Mouse (Mus musculus) hindbrain, embryonic 12.5 days (tissue): ENCODE measurements around the gene Igfbp6. TPM values are rescaled to one million over a fixed set of nuclear protein-coding genes. Genes with fewer than 3 reads are reported as not detected.

Experiments
- ATAC-seq: fragments of 200-750 bp; cut with Nextera tagmentation; 2 replicates; pipeline ENCODE4 v1.8.0; 2017; ENCODE audit warnings: moderate TSS enrichment; ENCODE audit not compliant: low FRiP score
- H3K27ac ChIP-seq: fragments of 300-500 bp; sonication (generic); 2 replicates; pipeline ENCODE4 v1.5.1; 2016; ENCODE audit warnings: mild to moderate bottlenecking
- H3K27me3 ChIP-seq: fragments of 300-500 bp; sonication (generic); 2 replicates; pipeline ENCODE4 v1.6.1; 2016; ENCODE audit warnings: mild to moderate bottlenecking
- H3K36me3 ChIP-seq: fragments of 300-500 bp; sonication (generic); 2 replicates; pipeline ENCODE4 v1.6.1; 2016; ENCODE audit warnings: mild to moderate bottlenecking
- H3K4me1 ChIP-seq: fragments of 300-500 bp; sonication (generic); 2 replicates; pipeline ENCODE4 v1.6.1; 2016
- H3K4me2 ChIP-seq: fragments of 300-500 bp; sonication (generic); replicated peaks from 2 replicates; pipeline ENCODE4 v1.6.1; 2016; ENCODE audit warnings: mild to moderate bottlenecking
- H3K4me3 ChIP-seq: fragments of 300-500 bp; sonication (generic); 2 replicates; pipeline ENCODE4 v1.5.1; 2016; ENCODE audit warnings: mild to moderate bottlenecking
- H3K9ac ChIP-seq: fragments of 300-500 bp; sonication (generic); 2 replicates; pipeline ENCODE4 v1.6.1; 2016; ENCODE audit warnings: mild to moderate bottlenecking, moderate library complexity
- H3K9me3 ChIP-seq: fragments of 300-500 bp; sonication (generic); replicated peaks from 2 replicates; pipeline ENCODE4 v1.6.1; 2016; ENCODE audit warnings: mild to moderate bottlenecking
- WGBS: fragments of 180-500 bp; shearing (Covaris S2); methylation state at CpG from one replicate; pipeline ENCODE4 v1.1.7; 2016; 5-methylcytosine and 5-hydroxymethylcytosine counted together
- polyA plus RNA-seq: library from polyadenylated mRNA; unstranded; fragments of >200 nt; fragmentation: Nextera tagmentation; extraction: Ambion mirVana; gene quantifications from 2 replicates; pipeline ENCODE4 v1.2.1, GENCODE M21; 2016

The Igfbp6 gene
- polyA plus RNA-seq, 1 experiment from 2014 or later, result not detected

DNA sequence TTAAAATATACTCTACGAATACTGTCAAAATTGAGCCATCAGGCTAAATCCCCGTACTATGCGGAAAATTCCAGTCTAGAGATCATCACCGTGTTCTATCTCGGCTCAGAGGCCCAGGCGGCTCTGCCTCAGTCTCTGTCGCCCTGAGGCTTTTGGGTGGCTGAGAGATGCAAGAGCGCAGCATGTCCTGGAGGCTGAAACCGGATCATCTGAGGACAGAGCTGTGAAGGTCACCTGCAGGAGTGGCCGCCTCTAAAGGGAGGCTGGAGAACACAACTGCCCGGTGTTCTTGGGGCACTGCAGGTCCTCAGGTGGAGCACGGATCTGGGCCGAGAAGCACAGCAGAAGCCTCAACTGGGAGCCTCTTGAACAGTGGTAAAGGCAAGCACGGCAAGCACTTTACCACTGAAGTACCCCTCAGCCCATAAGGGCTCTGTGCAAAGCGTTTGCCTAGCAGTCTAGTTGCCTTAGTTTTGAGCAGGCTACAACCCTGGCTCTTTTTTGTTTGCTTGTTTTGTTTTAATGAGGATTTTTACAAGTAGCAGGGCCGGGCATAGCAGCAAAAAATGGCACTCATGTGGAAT, 31.7 kb downstream of the Igfbp6 start:
- H3K4me3 ChIP-seq, result no peak overlapping the region
- no peak overlapping the region for H3K4me2 ChIP-seq
- H3K9ac ChIP-seq, result no peak overlapping the region
- no peak for ATAC-seq
- 87% methylated on average over 16 of the region's 16 CpGs for WGBS
- no peaks in the 10 kb centered on the region for H3K36me3 ChIP-seq
- no peaks in the 10 kb centered on the region for H3K4me1 ChIP-seq
- H3K27ac ChIP-seq, result no peak overlapping the region
- H3K9me3 ChIP-seq, result no peaks in the 10 kb centered on the region
- no peaks in the 10 kb centered on the region for H3K27me3 ChIP-seq

DNA sequence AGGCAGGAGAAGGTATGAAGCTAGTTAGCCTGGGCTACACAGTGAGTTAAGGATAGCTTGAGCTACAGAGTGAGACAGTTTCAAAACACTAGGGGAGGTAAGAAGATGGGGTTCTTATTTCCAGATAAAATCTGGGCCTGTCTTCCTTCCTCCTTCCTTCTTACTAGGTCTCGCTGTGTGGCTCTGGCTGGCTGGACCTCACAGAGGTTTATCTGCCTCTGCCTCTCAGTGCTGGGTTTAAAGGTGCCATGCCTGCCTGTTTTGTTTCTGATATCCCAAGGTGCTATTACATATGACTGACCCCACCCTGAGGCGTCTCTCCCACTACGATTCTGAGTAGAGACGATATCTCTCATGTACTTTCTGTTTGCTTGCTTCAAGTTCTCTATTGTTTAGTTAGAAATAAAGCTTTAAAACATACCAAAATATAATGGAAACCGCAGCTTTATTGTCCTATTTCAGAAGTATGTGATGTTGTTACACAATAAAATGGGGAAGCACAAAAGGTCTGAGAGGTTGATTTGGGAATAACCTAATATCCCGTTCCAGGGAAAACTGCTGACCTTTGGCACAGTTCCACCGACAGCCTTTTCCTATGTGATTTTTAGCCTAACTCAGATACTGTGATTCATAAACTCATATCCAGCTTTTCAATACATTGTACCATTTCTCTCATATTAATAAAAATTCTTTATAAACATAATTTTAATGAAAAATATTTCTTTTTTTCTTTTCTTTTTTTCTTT, 32.6 kb downstream of the Igfbp6 start:
- H3K9ac ChIP-seq, result no peak overlapping the region
- no peaks in the 10 kb centered on the region for H3K9me3 ChIP-seq
- no peak overlapping the region for H3K4me2 ChIP-seq
- no peak for ATAC-seq
- H3K4me3 ChIP-seq, result no peak overlapping the region
- no peaks in the 10 kb centered on the region for H3K36me3 ChIP-seq
- no peaks in the 10 kb centered on the region for H3K27me3 ChIP-seq
- H3K4me1 ChIP-seq, result no peaks in the 10 kb centered on the region
- H3K27ac ChIP-seq, result no peak overlapping the region
- 92% methylated on average over 7 of the region's 7 CpGs for WGBS

DNA sequence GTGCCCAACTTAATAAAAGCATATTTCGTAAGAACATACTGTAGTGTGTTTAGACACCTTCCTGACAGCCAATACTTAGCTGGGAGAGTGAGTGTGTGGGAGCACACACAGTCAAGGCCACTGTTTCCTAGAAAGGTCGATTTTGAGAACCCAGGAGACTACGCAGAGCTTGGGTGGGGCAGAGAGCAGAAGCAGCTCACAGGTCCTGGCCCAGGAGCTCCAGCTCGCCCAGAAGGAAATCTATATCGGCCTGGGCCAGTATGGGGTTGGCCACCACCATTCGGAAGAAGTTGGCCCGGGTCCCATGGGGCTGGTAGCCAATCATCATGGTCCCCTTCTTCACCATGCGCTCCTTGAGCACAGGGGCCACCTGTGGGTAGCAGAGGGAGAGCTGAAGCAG, 33.3 kb downstream of the Igfbp6 start:
- Histone ChIP-seq H3K9me3 (no peaks in the 10 kb centered on the region), H3K27ac (no peak overlapping the region)
- no peak for ATAC-seq

GRCm38 (mm10) chr15:102178279-102178678, 34.1 kb downstream of the Igfbp6 start:
- Histone ChIP-seq H3K36me3 (no peaks in the 10 kb centered on the region), H3K9me3 (no peaks in the 10 kb centered on the region), H3K4me3 (no peak overlapping the region), H3K27ac (no peak overlapping the region), H3K4me1 (no peaks in the 10 kb centered on the region), H3K4me2 (no peak overlapping the region), H3K27me3 (no peaks in the 10 kb centered on the region), H3K9ac (no peak overlapping the region)
- 33% methylated on average over 3 of the region's 6 CpGs for WGBS
- ATAC-seq, result no peak

More for the DNA sequence above, 33.3 kb downstream of the Igfbp6 start:
- H3K9ac ChIP-seq, result no peak overlapping the region
- H3K27me3 ChIP-seq, result no peaks in the 10 kb centered on the region
- no peaks in the 10 kb centered on the region for H3K4me1 ChIP-seq
- H3K4me3 ChIP-seq, result no peak overlapping the region
- no peaks in the 10 kb centered on the region for H3K36me3 ChIP-seq
- 89% methylated on average over 8 of the region's 8 CpGs for WGBS
- H3K4me2 ChIP-seq, result no peak overlapping the region

DNA sequence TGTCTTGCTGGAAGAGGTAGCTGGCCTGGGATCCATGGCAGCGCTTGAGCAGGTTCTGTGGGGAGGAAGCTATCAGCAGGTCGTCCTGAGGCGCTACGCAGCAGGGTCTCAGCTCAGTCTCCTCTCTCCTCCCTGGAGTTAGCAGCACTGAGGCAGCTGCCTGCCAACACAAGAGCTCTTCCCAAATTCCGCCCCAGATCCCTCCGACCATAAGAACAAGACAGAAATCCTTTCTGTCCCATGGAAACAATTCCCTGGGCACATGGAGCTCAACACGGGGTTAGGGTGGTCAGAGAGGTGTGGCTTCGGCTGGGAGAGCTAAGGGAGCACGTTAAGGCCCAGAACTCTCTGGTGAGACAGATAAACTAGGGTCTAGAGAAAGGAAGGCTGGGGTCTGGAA, 34.9 kb downstream of the Igfbp6 start:
- H3K4me3 ChIP-seq, result no peak overlapping the region
- H3K27me3 ChIP-seq, result no peaks in the 10 kb centered on the region
- WGBS, result 80% methylated on average over 9 of the region's 9 CpGs
- ATAC-seq, result no peak
- no peak overlapping the region for H3K27ac ChIP-seq
- H3K9ac ChIP-seq, result no peak overlapping the region
- H3K4me2 ChIP-seq, result no peak overlapping the region
- no peaks in the 10 kb centered on the region for H3K4me1 ChIP-seq
- peaks cover 3% of the 10 kb centered on the region; the same call in 1 of the 2 replicates for H3K36me3 ChIP-seq
- no peaks in the 10 kb centered on the region for H3K9me3 ChIP-seq

- H3K4me2 ChIP-seq, result no peak overlapping the region
- no peak overlapping the region for H3K27ac ChIP-seq
- no peak overlapping the region for H3K9ac ChIP-seq
- no peaks in the 10 kb centered on the region for H3K4me1 ChIP-seq
- no peak overlapping the region for H3K4me3 ChIP-seq
- ATAC-seq, result no peak
- H3K9me3 ChIP-seq, result no peaks in the 10 kb centered on the region
- 90% methylated on average over 14 of the region's 14 CpGs for whole genome bisulfite sequencing
- peaks cover 3% of the 10 kb centered on the region; the same call in 1 of the 2 replicates for H3K36me3 ChIP-seq
- H3K27me3 ChIP-seq, result no peaks in the 10 kb centered on the region
Measured at GRCm38 (mm10) chr15:102179924-102180323, 35.8 kb downstream of the Igfbp6 start.

DNA sequence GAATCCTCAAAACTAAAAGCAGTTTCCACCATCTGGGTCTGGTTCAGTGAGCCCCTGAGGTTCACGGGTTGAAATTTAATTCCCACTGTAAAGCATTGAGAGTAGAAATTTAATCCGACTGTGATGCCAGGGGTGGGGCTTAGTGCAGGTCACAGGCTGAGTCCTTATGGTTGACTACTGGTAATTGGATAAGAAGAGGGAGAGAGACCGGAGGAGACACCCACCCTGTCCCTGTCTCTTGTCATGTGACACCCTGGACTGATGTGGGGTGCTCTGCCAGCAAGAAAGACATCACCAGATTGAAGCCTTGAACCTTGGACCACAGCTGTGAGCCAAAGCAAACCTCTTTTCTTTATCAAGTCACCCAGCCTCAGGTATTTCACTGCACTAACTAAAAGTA, 38.9 kb downstream of the Igfbp6 start:
- H3K9ac ChIP-seq, result no peak overlapping the region
- WGBS, result 81% methylated on average over 3 of the region's 3 CpGs
- ATAC-seq, result no peak
- H3K4me2 ChIP-seq, result no peak overlapping the region
- H3K27me3 ChIP-seq, result no peaks in the 10 kb centered on the region
- no peak overlapping the region for H3K27ac ChIP-seq
- H3K4me3 ChIP-seq, result no peak overlapping the region
- H3K4me1 ChIP-seq, result no peaks in the 10 kb centered on the region
- H3K9me3 ChIP-seq, result no peaks in the 10 kb centered on the region
- H3K36me3 ChIP-seq, result peaks cover 16% of the 10 kb centered on the region

DNA sequence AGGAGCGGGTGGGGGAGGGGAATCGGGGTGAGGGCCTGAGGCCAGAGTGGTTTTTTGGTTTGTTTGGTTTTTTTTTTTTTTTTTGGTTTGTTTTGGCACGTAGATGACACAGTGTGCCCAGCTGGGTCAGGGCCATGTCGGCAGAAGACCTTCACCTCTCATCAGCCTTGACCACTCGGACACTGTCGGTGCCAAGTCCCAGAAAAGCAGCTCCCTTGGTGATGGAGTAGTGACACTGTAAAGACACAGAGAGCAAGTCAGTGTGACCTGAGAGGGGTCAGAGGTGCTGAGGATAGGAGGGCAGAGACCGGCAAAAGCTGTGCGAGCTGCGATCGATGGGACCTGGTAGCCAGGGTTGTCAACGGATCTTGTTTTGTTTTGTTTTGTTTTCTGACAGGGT, 42.1 kb downstream of the Igfbp6 start:
- Histone ChIP-seq H3K4me2 (no peak overlapping the region), H3K36me3 (peaks cover 19% of the 10 kb centered on the region), H3K9me3 (no peaks in the 10 kb centered on the region), H3K4me3 (no peak overlapping the region), H3K27me3 (no peaks in the 10 kb centered on the region), H3K9ac (no peak overlapping the region), H3K4me1 (no peaks in the 10 kb centered on the region), H3K27ac (no peak overlapping the region)
- WGBS, result 79% methylated on average over 11 of the region's 11 CpGs
- ATAC-seq, result no peak

GRCm38 (mm10) chr15:102188096-102188495, 43.9 kb downstream of the Igfbp6 start:
- H3K36me3 ChIP-seq, result peaks cover 19% of the 10 kb centered on the region
- H3K4me3 ChIP-seq, result no peak overlapping the region
- no peaks in the 10 kb centered on the region for H3K4me1 ChIP-seq
- no peak overlapping the region for H3K27ac ChIP-seq
- H3K4me2 ChIP-seq, result no peak overlapping the region
- no peaks in the 10 kb centered on the region for H3K9me3 ChIP-seq
- no peak overlapping the region for H3K9ac ChIP-seq
- WGBS, result 86% methylated on average over 10 of the region's 10 CpGs
- no peaks in the 10 kb centered on the region for H3K27me3 ChIP-seq
- ATAC-seq, result no peak

- no peak for ATAC-seq
- WGBS, result 66% methylated on average over 6 of the region's 6 CpGs
- no peaks in the 10 kb centered on the region for H3K4me1 ChIP-seq
- H3K4me2 ChIP-seq, result no peak overlapping the region
- no peak overlapping the region for H3K4me3 ChIP-seq
- no peak overlapping the region for H3K27ac ChIP-seq
- H3K36me3 ChIP-seq, result peaks cover 16% of the 10 kb centered on the region
- no peaks in the 10 kb centered on the region for H3K27me3 ChIP-seq
- no peak overlapping the region for H3K9ac ChIP-seq
- no peaks in the 10 kb centered on the region for H3K9me3 ChIP-seq
Measured at GRCm38 (mm10) chr15:102188883-102189282, 44.7 kb downstream of the Igfbp6 start.

- WGBS, result 69% methylated on average over 7 of the region's 7 CpGs
- Histone ChIP-seq H3K27ac (no peak overlapping the region), H3K4me1 (no peaks in the 10 kb centered on the region), H3K9me3 (no peaks in the 10 kb centered on the region), H3K27me3 (no peaks in the 10 kb centered on the region), H3K4me2 (no peak overlapping the region), H3K4me3 (no peak overlapping the region), H3K36me3 (0 out of 2 replicates have a peak, but pooled peaks cover 7% of the 10 kb centered on the region), H3K9ac (no peak overlapping the region)
- no peak for ATAC-seq
Measured at GRCm38 (mm10) chr15:102191699-102192098, 47.5 kb downstream of the Igfbp6 start.

- Histone ChIP-seq H3K9me3 (no peaks in the 10 kb centered on the region), H3K27me3 (no peaks in the 10 kb centered on the region), H3K4me2 (no peak overlapping the region), H3K4me3 (no peak overlapping the region), H3K27ac (no peak overlapping the region), H3K36me3 (0 out of 2 replicates have a peak, but pooled peaks cover 7% of the 10 kb centered on the region), H3K9ac (no peak overlapping the region), H3K4me1 (no peaks in the 10 kb centered on the region)
- ATAC-seq, result no peak
- 83% methylated on average over 7 of the region's 7 CpGs for WGBS
Measured at GRCm38 (mm10) chr15:102192271-102192812, 48.2 kb downstream of the Igfbp6 start.
